Mouse (Mus musculus) testis, postnatal 10 days (tissue): ENCODE measurements at regions not wholly inside any gene's neighbourhood (a gene's known extent, or its start where the extent isn't known, plus 50 kb on each side); places are given as distances from the start of the nearest gene placed in this dataset.

Experiments
- DNase-seq: peaks from one replicate; pipeline ENCODE4 v3.0.0; 2021; ENCODE audit warnings: low spot score

GRCm38 (mm10) chr9:68072624-68073023 lies 232.4 kb downstream of the Vps13c start:
- DNase-seq, result no peak

GRCm38 (mm10) chr9:68077329-68077728 lies 237.1 kb downstream of the Vps13c start:
- DNase-seq, result no peak

GRCm38 (mm10) chr9:68083341-68083740 lies 243.1 kb downstream of the Vps13c start:
- no peak for DNase-seq

GRCm38 (mm10) chr9:68084966-68085365 lies 244.8 kb downstream of the Vps13c start:
- DNase-seq, result no peak

- DNase-seq, result no peak
Measured at GRCm38 (mm10) chr9:68094561-68094960, 254.4 kb downstream of the Vps13c start.

GRCm38 (mm10) chr9:68109841-68110240 lies 269.6 kb downstream of the Vps13c start:
- no peak for DNase-seq

- DNase-seq, result no peak
Measured at GRCm38 (mm10) chr9:68115151-68115690, 275.0 kb downstream of the Vps13c start.

- no peak for DNase-seq
Measured at GRCm38 (mm10) chr9:68116221-68116741, 276.1 kb downstream of the Vps13c start.

GRCm38 (mm10) chr9:68118266-68118665 lies 278.1 kb downstream of the Vps13c start:
- DNase-seq, result no peak

GRCm38 (mm10) chr9:68122266-68122665 lies 282.1 kb downstream of the Vps13c start:
- DNase-seq, result no peak

GRCm38 (mm10) chr9:68131263-68131662 lies 291.1 kb downstream of the Vps13c start:
- DNase-seq, result no peak

GRCm38 (mm10) chr9:68135446-68136050 lies 295.4 kb downstream of the Vps13c start:
- no peak for DNase-seq

GRCm38 (mm10) chr9:68162813-68163570 lies 322.8 kb downstream of the Vps13c start:
- no peak for DNase-seq

- DNase-seq, result no peak
Measured at GRCm38 (mm10) chr9:68166556-68166955, 326.4 kb downstream of the Vps13c start.

GRCm38 (mm10) chr9:68188921-68189320 lies 348.7 kb downstream of the Vps13c start:
- DNase-seq, result no peak

- DNase-seq, result no peak
Measured at GRCm38 (mm10) chr9:68199831-68200230, 359.6 kb downstream of the Vps13c start.

GRCm38 (mm10) chr9:68201031-68201430 lies 360.8 kb downstream of the Vps13c start:
- DNase-seq, result no peak

- no peak for DNase-seq
Measured at GRCm38 (mm10) chr9:68225694-68226093, 385.5 kb downstream of the Vps13c start.

- DNase-seq, result no peak
Measured at GRCm38 (mm10) chr9:68231131-68231530, 390.9 kb downstream of the Vps13c start.

GRCm38 (mm10) chr9:68234979-68235649 lies 394.9 kb downstream of the Vps13c start:
- no peak for DNase-seq

GRCm38 (mm10) chr9:68239121-68239520 lies 398.9 kb downstream of the Vps13c start:
- no peak for DNase-seq

- no peak for DNase-seq
Measured at GRCm38 (mm10) chr9:68239551-68239950, 399.4 kb downstream of the Vps13c start.

GRCm38 (mm10) chr9:68250011-68250410 lies 403.6 kb upstream of the Rora start:
- DNase-seq, result no peak
